Mouse (Mus musculus): ENCODE data around the gene Gtpbp3. TPM values are rescaled to one million over a fixed set of nuclear protein-coding genes. Genes with fewer than 3 reads are reported as not detected.
A peak's percentile ranks its signal among the peaks of the same experiment; 100 is the strongest.

Gtpbp3 gene
- total RNA-seq, 2 experiments from 2014 or later = 5.9 to 26.5 TPM

- ATAC-seq (replicated peaks; ENCODE audit: poor library complexity) = peak; percentile 42; the same call in 1 of the 2 replicates
Observed at GRCm38 (mm10) chr8:71530735-71531467, 43.0 kb downstream of the Gtpbp3 start.

- no peak for ATAC-seq (replicated peaks; ENCODE audit: poor library complexity)
Observed at GRCm38 (mm10) chr8:71534263-71534810, 46.4 kb downstream of the Gtpbp3 start.

GRCm38 (mm10) chr8:71535663-71536062 lies 47.8 kb downstream of the Gtpbp3 start:
- peak; percentile 51 for ATAC-seq (replicated peaks; ENCODE audit: poor library complexity)

GRCm38 (mm10) chr8:71537028-71537867 lies 49.3 kb downstream of the Gtpbp3 start, which contains the start of gene Bst2:
Gene Bst2, minus strand, starts transcription at chr8:71537456.
- peak; percentile 95 for ATAC-seq (replicated peaks; ENCODE audit: poor library complexity)

DNA sequence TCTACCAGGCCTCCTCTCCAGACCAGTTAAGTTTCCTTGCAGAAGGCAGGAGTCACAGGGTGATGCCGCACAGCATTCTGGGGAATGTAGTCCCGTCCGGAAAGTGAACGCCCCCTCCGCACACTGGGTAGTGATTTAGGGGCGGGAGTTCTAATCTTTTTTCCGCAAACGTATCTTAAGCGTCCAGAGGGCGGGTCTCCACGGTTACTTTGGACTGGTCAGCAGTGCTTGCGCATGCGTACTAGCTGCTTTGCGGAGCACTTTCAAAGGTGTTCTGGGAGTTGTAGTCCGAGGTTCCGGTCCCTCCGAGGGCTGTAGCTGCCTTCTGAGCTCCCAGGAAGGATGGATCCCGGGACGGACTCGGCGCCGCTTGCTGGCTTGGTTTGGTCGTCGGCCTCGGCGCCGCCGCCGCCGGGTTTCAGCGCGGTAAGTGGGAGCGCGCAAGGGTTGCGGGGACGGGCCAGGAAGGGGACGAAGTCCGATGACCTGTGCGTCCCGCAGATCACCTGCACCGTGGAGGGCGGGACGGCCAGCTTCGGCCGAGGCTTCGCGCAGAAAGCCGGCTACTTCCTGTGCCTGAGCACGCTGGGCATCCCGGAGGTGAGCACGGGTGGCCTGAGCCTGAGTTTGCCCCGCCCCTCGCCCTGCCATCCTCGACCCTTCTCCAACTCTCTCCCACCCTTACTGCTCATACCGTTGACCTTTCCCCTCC lies 54.9 kb downstream of the Gtpbp3 start, which contains the start of gene Mvb12a:
Gene Mvb12a (plus strand): TSS at position 291 of the 712 bp plus-strand sequence.
- ATAC-seq (replicated peaks; ENCODE audit: poor library complexity) = peak; percentile 97

- no peak for ATAC-seq (replicated peaks; ENCODE audit: poor library complexity)
Observed at GRCm38 (mm10) chr8:71543755-71544154, 55.9 kb downstream of the Gtpbp3 start.

- ATAC-seq (replicated peaks; ENCODE audit: poor library complexity) = no peak
Observed at GRCm38 (mm10) chr8:71545053-71545452, 57.1 kb downstream of the Gtpbp3 start.

DNA sequence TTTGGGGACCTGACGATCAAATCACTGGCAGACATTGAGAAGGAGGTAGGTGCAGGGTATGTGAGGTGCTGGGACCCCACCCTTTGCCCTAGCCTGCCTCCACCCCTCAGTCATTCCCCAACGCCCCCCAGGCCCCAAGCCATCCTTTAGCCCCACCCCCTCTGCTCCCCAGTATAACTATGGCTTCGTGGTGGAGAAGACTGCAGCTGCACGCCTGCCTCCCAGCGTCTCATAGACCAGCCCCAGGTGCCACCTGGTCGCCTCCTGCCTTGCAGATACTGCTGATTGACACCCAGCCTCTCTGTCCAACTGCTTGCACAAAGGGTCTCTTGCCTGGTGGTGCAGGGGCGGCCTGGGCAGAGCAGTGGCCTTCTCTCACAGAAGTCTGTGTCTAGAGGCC lies 59.7 kb downstream of the Gtpbp3 start:
- ATAC-seq (replicated peaks; ENCODE audit: poor library complexity) = no peak

Other genes with a start within 250 kb of the Gtpbp3 start
- 29.4 and 30.4 TPM in 2 replicates for gene Myo9b, start 215.4 kb upstream of the Gtpbp3 start, total RNA-seq (2015)
- gene Myo9b, start 215.4 kb upstream of the Gtpbp3 start, total RNA-seq (2017) = 37.6 and 48.7 TPM in 2 replicates
- 24.9 and 25.4 TPM in 2 replicates for gene Haus8, start 215.2 kb upstream of the Gtpbp3 start, total RNA-seq (2015)
- 62.8 and 66.7 TPM in 2 replicates for gene Haus8, start 215.2 kb upstream of the Gtpbp3 start, total RNA-seq (2017)
- gene Use1, start 121.3 kb upstream of the Gtpbp3 start, total RNA-seq (2015) = 107 and 116 TPM in 2 replicates
- 153 and 165 TPM in 2 replicates for gene Use1, start 121.3 kb upstream of the Gtpbp3 start, total RNA-seq (2017)
- gene Ocel1, start 116.8 kb upstream of the Gtpbp3 start, total RNA-seq (2015) = 6.3 and 8.0 TPM in 2 replicates
- gene Ocel1, start 116.8 kb upstream of the Gtpbp3 start, total RNA-seq (2017) = 11.1 and 11.7 TPM in 2 replicates
- gene Nr2f6, start 106.1 kb upstream of the Gtpbp3 start, total RNA-seq (2015) = 3.6 and 7.6 TPM in 2 replicates
- gene Nr2f6, start 106.1 kb upstream of the Gtpbp3 start, total RNA-seq (2017) = 4.3 and 5.6 TPM in 2 replicates
- gene Ushbp1, start 92.3 kb upstream of the Gtpbp3 start, total RNA-seq (2015) = not detected in 2 replicates
- gene Ushbp1, start 92.3 kb upstream of the Gtpbp3 start, total RNA-seq (2017) = not detected in 2 replicates
- 51.8 and 76.5 TPM in 2 replicates for gene Babam1, start 91.2 kb upstream of the Gtpbp3 start, total RNA-seq (2015)
- gene Babam1, start 91.2 kb upstream of the Gtpbp3 start, total RNA-seq (2017) = 93.7 and 122 TPM in 2 replicates
- gene Ankle1, start 82.1 kb upstream of the Gtpbp3 start, total RNA-seq (2015) = 13.6 and 19.8 TPM in 2 replicates
- 14.2 and 14.3 TPM in 2 replicates for gene Ankle1, start 82.1 kb upstream of the Gtpbp3 start, total RNA-seq (2017)
- gene Abhd8, start 24.4 kb upstream of the Gtpbp3 start, total RNA-seq (2015) = 2.3 and 3.1 TPM in 2 replicates
- gene Abhd8, start 24.4 kb upstream of the Gtpbp3 start, total RNA-seq (2017) = 8.2 and 8.3 TPM in 2 replicates
- gene Mrpl34, start 23.1 kb upstream of the Gtpbp3 start, total RNA-seq (2015) = 60.0 and 66.1 TPM in 2 replicates
- 50.2 and 53.6 TPM in 2 replicates for gene Mrpl34, start 23.1 kb upstream of the Gtpbp3 start, total RNA-seq (2017)
- gene Dda1, start 18.9 kb upstream of the Gtpbp3 start, total RNA-seq (2015) = 32.3 and 37.0 TPM in 2 replicates
- 14.1 and 14.7 TPM in 2 replicates for gene Dda1, start 18.9 kb upstream of the Gtpbp3 start, total RNA-seq (2017)
- gene Ano8, start 2.1 kb upstream of the Gtpbp3 start, total RNA-seq (2015) = 0.22 and 0.64 TPM in 2 replicates
- gene Ano8, start 2.1 kb upstream of the Gtpbp3 start, total RNA-seq (2017) = 3.1 and 3.6 TPM in 2 replicates
- gene Plvap, start 23.6 kb downstream of the Gtpbp3 start, total RNA-seq (2015) = 0.67 and 0.76 TPM in 2 replicates
- gene Plvap, start 23.6 kb downstream of the Gtpbp3 start, total RNA-seq (2017) = 0.71 and 2.7 TPM in 2 replicates
- 0.07 TPM in 1 of 2 replicates, not detected in the other for gene Ccdc194, start 37.6 kb downstream of the Gtpbp3 start, total RNA-seq (2015)
- gene Ccdc194, start 37.6 kb downstream of the Gtpbp3 start, total RNA-seq (2017) = not detected in 2 replicates
- gene Bst2, start 49.4 kb downstream of the Gtpbp3 start, total RNA-seq (2015) = 11.3 and 15.7 TPM in 2 replicates
- 50.9 and 62.2 TPM in 2 replicates for gene Bst2, start 49.4 kb downstream of the Gtpbp3 start, total RNA-seq (2017)
- 45.4 and 49.8 TPM in 2 replicates for gene Mvb12a, start 54.8 kb downstream of the Gtpbp3 start, total RNA-seq (2015)
- 65.6 and 76.6 TPM in 2 replicates for gene Mvb12a, start 54.8 kb downstream of the Gtpbp3 start, total RNA-seq (2017)
- gene Tmem221, start 70.8 kb downstream of the Gtpbp3 start, total RNA-seq (2015) = 0.17 TPM in 1 of 2 replicates, not detected in the other
- not detected in 2 replicates for gene Tmem221, start 70.8 kb downstream of the Gtpbp3 start, total RNA-seq (2017)
- not detected in 2 replicates for gene Nxnl1, start 78.5 kb downstream of the Gtpbp3 start, total RNA-seq (2015)
- not detected in 2 replicates for gene Nxnl1, start 78.5 kb downstream of the Gtpbp3 start, total RNA-seq (2017)
- gene Slc27a1, start 80.8 kb downstream of the Gtpbp3 start, total RNA-seq (2015) = 3.6 TPM in 2 replicates
- 3.5 and 3.8 TPM in 2 replicates for gene Slc27a1, start 80.8 kb downstream of the Gtpbp3 start, total RNA-seq (2017)
- 116 and 134 TPM in 2 replicates for gene Pgls, start 104.1 kb downstream of the Gtpbp3 start, total RNA-seq (2015)
- gene Pgls, start 104.1 kb downstream of the Gtpbp3 start, total RNA-seq (2017) = 128 and 131 TPM in 2 replicates
- 6.5 and 10.2 TPM in 2 replicates for gene Fam129c, start 109.5 kb downstream of the Gtpbp3 start, total RNA-seq (2015)
- 1.00 and 5.3 TPM in 2 replicates for gene Fam129c, start 109.5 kb downstream of the Gtpbp3 start, total RNA-seq (2017)
- gene Colgalt1, start 122.9 kb downstream of the Gtpbp3 start, total RNA-seq (2015) = 54.0 and 63.0 TPM in 2 replicates
- gene Colgalt1, start 122.9 kb downstream of the Gtpbp3 start, total RNA-seq (2017) = 62.0 and 67.2 TPM in 2 replicates
- 0.64 and 1.8 TPM in 2 replicates for gene Unc13a, start 183.7 kb downstream of the Gtpbp3 start, total RNA-seq (2015)
- gene Unc13a, start 183.7 kb downstream of the Gtpbp3 start, total RNA-seq (2017) = 0.79 and 0.98 TPM in 2 replicates
- 9.3 and 11.8 TPM in 2 replicates for gene Jak3, start 188.2 kb downstream of the Gtpbp3 start, total RNA-seq (2015)
- 7.7 and 9.9 TPM in 2 replicates for gene Jak3, start 188.2 kb downstream of the Gtpbp3 start, total RNA-seq (2017)
- 7.1 and 7.2 TPM in 2 replicates for gene Insl3, start 201.1 kb downstream of the Gtpbp3 start, total RNA-seq (2015)
- gene Insl3, start 201.1 kb downstream of the Gtpbp3 start, total RNA-seq (2017) = 1.2 and 1.8 TPM in 2 replicates
- gene B3gnt3, start 213.7 kb downstream of the Gtpbp3 start, total RNA-seq (2015) = 0.15 and 0.54 TPM in 2 replicates
- gene B3gnt3, start 213.7 kb downstream of the Gtpbp3 start, total RNA-seq (2017) = 0.12 and 0.34 TPM in 2 replicates
- 49.8 and 51.5 TPM in 2 replicates for gene Fcho1, start 237.6 kb downstream of the Gtpbp3 start, total RNA-seq (2015)
- 83.6 and 91.1 TPM in 2 replicates for gene Fcho1, start 237.6 kb downstream of the Gtpbp3 start, total RNA-seq (2017)

All from megakaryocyte progenitor cell, adult 5-6 weeks (primary cell).